Mouse (Mus musculus) limb, embryonic 11.5 days (tissue): Measurements from ENCODE around the gene Mfap1a. TPM values are rescaled to one million over a fixed set of nuclear protein-coding genes. Genes with fewer than 3 reads are reported as not detected.
A peak's percentile ranks its signal among the peaks of the same experiment; 100 is the strongest.
"Not testable (repeated sequence)": the region's sequence is repeated elsewhere in the genome, so short reads cannot be mapped to it uniquely, and the experiment has no call there.

Experiments
- ATAC-seq: fragments of 200-750 bp; cut with Nextera tagmentation; 2 replicates; pipeline ENCODE4 v1.8.0; 2017; ENCODE audit warnings: low read depth; ENCODE audit not compliant: insufficient number of reproducible peaks, low FRiP score, low TSS enrichment
- DNase-seq: peaks from one replicate; pipeline ENCODE4 v3.0.0-alpha.2; 2015; ENCODE audit warnings: low spot score
- H3K27ac ChIP-seq: fragments of 300-500 bp; sonication (generic); replicated peaks from 2 replicates; pipeline ENCODE4 v1.5.1; 2014; ENCODE audit warnings: low read depth, mild to moderate bottlenecking, low read length
- H3K27me3 ChIP-seq: fragments of 300-500 bp; sonication (generic); 2 replicates; pipeline ENCODE4 v1.6.1; 2014; ENCODE audit warnings: mild to moderate bottlenecking, low read length, mixed read lengths; ENCODE audit not compliant: control insufficient read depth, insufficient read depth
- H3K36me3 ChIP-seq: fragments of 300-500 bp; sonication (generic); 2 replicates; pipeline ENCODE4 v1.6.1; 2014; ENCODE audit warnings: mild to moderate bottlenecking, low read length, moderate library complexity, mixed read lengths; ENCODE audit not compliant: control insufficient read depth, insufficient read depth
- H3K4me1 ChIP-seq: fragments of 300-500 bp; sonication (generic); 2 replicates; pipeline ENCODE4 v1.6.1; 2014; ENCODE audit warnings: low read length, mixed read lengths; ENCODE audit not compliant: control insufficient read depth, insufficient read depth
- H3K4me2 ChIP-seq: fragments of 300-500 bp; sonication (generic); 2 replicates; pipeline ENCODE4 v1.6.1; 2014; ENCODE audit warnings: low read depth, mild to moderate bottlenecking, moderate library complexity; ENCODE audit not compliant: severe bottlenecking
- H3K4me3 ChIP-seq: fragments of 300-500 bp; sonication (generic); 2 replicates; pipeline ENCODE4 v1.5.1; 2014; ENCODE audit warnings: low read depth, low read length
- H3K9ac ChIP-seq: fragments of 300-500 bp; sonication (generic); 2 replicates; pipeline ENCODE4 v1.6.1; 2014; ENCODE audit warnings: mild to moderate bottlenecking, low read length
- H3K9me3 ChIP-seq: fragments of 300-500 bp; sonication (generic); 2 replicates; pipeline ENCODE4 v1.6.1; 2016; ENCODE audit warnings: low read length; ENCODE audit not compliant: control insufficient read depth
- WGBS: fragments of 180-500 bp; shearing (Covaris S2); extraction: QIAGEN DNeasy Blood & Tissue Kit; methylation state at CpG from one replicate; pipeline ENCODE4 v1.1.7; 2014; 5-methylcytosine and 5-hydroxymethylcytosine counted together
- polyA plus RNA-seq: library from polyadenylated mRNA; unstranded; fragments of >200 nt; fragmentation: Nextera tagmentation; extraction: Ambion mirVana; gene quantifications from 2 replicates; pipeline ENCODE4 v1.2.1, GENCODE M21; 2014

Mfap1a gene
- polyA plus RNA-seq, 1 experiment from 2014 or later = 33.7 TPM

GRCm38 (mm10) chr2:121484403-121484802 lies 22.1 kb downstream of the Mfap1a start:
- not testable (repeated sequence) for H3K4me2 ChIP-seq, H3K9ac ChIP-seq, DNase-seq, H3K27ac ChIP-seq, H3K4me3 ChIP-seq, H3K9me3 ChIP-seq, H3K36me3 ChIP-seq, H3K27me3 ChIP-seq, H3K4me1 ChIP-seq, ATAC-seq
- WGBS = 100% methylated on average over 1 of the region's 2 CpGs

DNA sequence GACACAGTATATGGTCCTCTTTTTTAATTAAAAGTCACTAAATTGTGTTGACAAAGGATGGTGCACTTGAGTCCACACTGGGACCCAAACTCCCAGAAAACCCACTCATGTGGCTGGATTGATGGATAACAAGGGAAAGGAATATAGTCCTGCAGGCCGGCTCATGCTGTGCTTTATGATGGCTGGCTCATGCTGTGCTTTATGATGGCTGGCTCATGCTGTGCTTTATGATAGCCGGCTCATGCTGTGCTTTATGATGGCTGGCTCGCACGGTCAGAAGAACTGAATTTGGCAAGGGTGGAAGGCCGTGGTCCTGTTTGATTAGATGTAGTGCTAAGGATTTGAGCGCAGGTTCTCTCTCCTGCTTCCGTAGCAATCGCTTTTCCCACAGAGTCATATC lies 22.9 kb downstream of the Mfap1a start:
- 48% methylated on average over 8 of the region's 8 CpGs for WGBS
- DNase-seq (no peak), ATAC-seq (no peak)
- Histone ChIP-seq H3K27ac (no peak overlapping the region), H3K36me3 (no peaks in the 10 kb centered on the region), H3K4me1 (no peaks in the 10 kb centered on the region), H3K4me2 (no peak overlapping the region), H3K9me3 (no peaks in the 10 kb centered on the region), H3K4me3 (no peak overlapping the region), H3K27me3 (no peaks in the 10 kb centered on the region), H3K9ac (no peak overlapping the region)

DNA sequence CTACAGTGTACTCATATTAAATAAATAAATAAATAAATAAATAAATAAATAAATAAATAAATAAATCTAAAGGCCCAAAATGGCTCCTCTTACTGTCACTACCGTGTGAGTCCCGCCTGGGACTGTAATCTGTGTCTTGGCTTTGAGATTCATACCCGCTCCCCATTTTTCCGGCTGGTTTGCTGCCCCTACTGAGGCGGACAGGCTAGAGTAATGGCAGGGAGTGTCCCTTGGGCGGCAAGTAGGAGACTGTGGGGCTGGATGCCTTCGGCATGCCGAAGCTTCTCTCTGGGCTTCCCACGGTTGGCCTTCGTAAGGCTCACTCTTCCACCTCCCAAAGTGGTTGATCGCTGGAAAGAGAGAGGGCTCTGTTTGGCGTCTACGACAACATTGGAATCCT lies 25.5 kb downstream of the Mfap1a start:
- H3K27ac ChIP-seq, H3K36me3 ChIP-seq, H3K4me2 ChIP-seq, H3K9me3 ChIP-seq, H3K9ac ChIP-seq, H3K27me3 ChIP-seq, H3K4me1 ChIP-seq, DNase-seq, H3K4me3 ChIP-seq, ATAC-seq: not testable (repeated sequence)
- 83% methylated on average over 13 of the region's 13 CpGs for WGBS

DNA sequence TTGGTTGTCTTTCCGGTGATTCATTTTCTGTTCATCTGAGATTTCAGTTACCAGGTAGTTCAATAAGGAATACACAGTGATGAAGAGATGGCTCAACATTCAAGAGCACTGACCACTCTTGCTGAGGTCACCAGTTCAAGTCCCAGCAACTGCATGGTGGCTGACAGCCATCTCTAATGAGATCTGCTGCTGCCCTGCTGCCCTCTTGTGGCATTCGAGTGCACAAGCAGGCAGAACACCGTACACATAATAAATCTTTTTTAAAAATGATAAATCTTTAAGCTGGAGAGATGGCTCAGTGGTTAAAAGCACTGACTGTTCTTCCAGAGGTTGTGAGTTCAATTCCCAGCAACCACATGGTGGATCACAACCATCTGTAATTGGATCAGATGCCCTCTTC lies 26.0 kb downstream of the Mfap1a start:
- Histone ChIP-seq H3K36me3 (no peaks in the 10 kb centered on the region), H3K9me3 (no peaks in the 10 kb centered on the region), H3K4me1 (no peaks in the 10 kb centered on the region), H3K4me3 (no peak overlapping the region), H3K9ac (no peak overlapping the region), H3K4me2 (no peak overlapping the region), H3K27ac (no peak overlapping the region), H3K27me3 (no peaks in the 10 kb centered on the region)
- 63% methylated on average over 3 of the region's 3 CpGs for WGBS
- DNase-seq = peak; percentile 30
- ATAC-seq = no peak

- Histone ChIP-seq H3K4me3 (no peak overlapping the region), H3K9me3 (no peaks in the 10 kb centered on the region), H3K27me3 (no peaks in the 10 kb centered on the region), H3K36me3 (no peaks in the 10 kb centered on the region), H3K4me1 (no peaks in the 10 kb centered on the region), H3K9ac (no peak overlapping the region), H3K4me2 (no peak overlapping the region), H3K27ac (no peak overlapping the region)
- DNase-seq (no peak), ATAC-seq (no peak)
- WGBS = 89% methylated on average over 3 of the region's 3 CpGs
These were observed 28.8 kb downstream of the Mfap1a start for GRCm38 (mm10) chr2:121477491-121478266.

- ATAC-seq, H3K36me3 ChIP-seq: not testable (repeated sequence)
- WGBS = 93% methylated on average over 2 of the region's 2 CpGs
These were observed 31.2 kb downstream of the Mfap1a start for GRCm38 (mm10) chr2:121475306-121475705.

GRCm38 (mm10) chr2:121474180-121474535 lies 32.3 kb downstream of the Mfap1a start:
- H3K4me1 ChIP-seq = no peaks in the 10 kb centered on the region
- 35% methylated on average over 8 of the region's 8 CpGs for WGBS
- peak overlapping the region; percentile 58 for H3K4me3 ChIP-seq
- no peak overlapping the region for H3K27ac ChIP-seq
- H3K9ac ChIP-seq = peak overlapping the region; percentile 64; the same call in 1 of the 2 replicates
- no peak; the same call in 1 of the 2 replicates for ATAC-seq
- H3K9me3 ChIP-seq = no peaks in the 10 kb centered on the region
- no peaks in the 10 kb centered on the region for H3K36me3 ChIP-seq
- H3K4me2 ChIP-seq = peak overlapping the region; percentile 54
- no peaks in the 10 kb centered on the region for H3K27me3 ChIP-seq
- DNase-seq = no peak

More at GRCm38 (mm10) chr2:121475306-121475705, 31.2 kb downstream of the Mfap1a start:
- H3K27me3 ChIP-seq, H3K4me1 ChIP-seq, H3K4me3 ChIP-seq, H3K4me2 ChIP-seq, H3K27ac ChIP-seq, H3K9ac ChIP-seq, H3K9me3 ChIP-seq, DNase-seq: not testable (repeated sequence)

- H3K4me2 ChIP-seq = peak within 1 kb of the TSS; percentile 54
- not testable (repeated sequence) for H3K27ac ChIP-seq
- WGBS = 7% methylated on average over 38 of the region's 41 CpGs
These were observed 32.9 kb downstream of the Mfap1a start, which contains the start of gene Mfap1b for GRCm38 (mm10) chr2:121473301-121474179. TSS of gene Mfap1b (minus strand) at chr2:121474067.

More at GRCm38 (mm10) chr2:121473301-121474179, 32.9 kb downstream of the Mfap1a start, which contains the start of gene Mfap1b:
- not testable (repeated sequence) for H3K27me3 ChIP-seq, H3K4me1 ChIP-seq, H3K36me3 ChIP-seq, H3K9me3 ChIP-seq
- DNase-seq (peak; percentile 84), ATAC-seq (peak; percentile 72)
- H3K9ac ChIP-seq = peak within 1 kb of the TSS; percentile 64
- peak within 1 kb of the TSS; percentile 58 for H3K4me3 ChIP-seq
